ENCODE assay signal across 15 mouse cellular contexts in the genomic region with DNA sequence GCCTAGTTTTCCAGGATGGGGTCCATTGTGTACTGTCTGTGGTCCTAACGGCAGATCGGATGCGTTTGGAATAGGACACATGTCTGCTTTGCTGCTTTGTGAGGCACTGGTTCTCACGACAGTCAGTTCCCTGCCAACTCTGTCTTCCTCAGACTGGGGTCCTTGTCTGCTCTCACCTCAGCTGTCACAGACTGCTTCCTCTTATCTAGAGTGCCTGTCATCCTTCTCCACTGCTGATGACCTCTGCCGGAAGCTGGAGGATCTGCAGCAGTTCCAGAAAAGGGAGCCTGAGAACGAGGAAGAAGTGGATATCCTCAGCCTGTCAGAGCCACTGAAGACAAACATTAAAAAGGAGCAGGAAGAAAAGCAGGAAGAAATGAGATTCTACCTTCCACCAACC. TPM values are rescaled to one million over a fixed set of nuclear protein-coding genes. Genes with fewer than 3 reads are reported as not detected.
DNase-seq lines count a peak whose midpoint lies in the region; ATAC-seq and TF ChIP-seq lines count a peak whose summit lies in the region.
"Had no signal": no experiment of that assay in that cellular context is flagged by ENCODE, and none has a peak within 500 bp of the region (broad histone marks: within the 10 kb centered on the region; RNA-seq: fewer than 3 reads in every experiment).

No protein-coding gene starts in this region.

- no peak for TF ChIP-seq CTCF in kidney, adult 2 months (conservative IDR thresholded peaks at IDR 0.05; ENCODE audit: insufficient read depth, insufficient read length, low read depth, low read length)

- H3K27me3 ChIP-seq in hindbrain, embryonic 16.5 days (replicated peaks; ENCODE audit: control insufficient read depth, insufficient read depth, low read length), result no peaks in the 10 kb centered on the region
- H3K27me3 ChIP-seq in hindbrain, embryonic 11.5 days (ENCODE audit: control insufficient read depth, insufficient read depth, low read length), result no peaks in the 10 kb centered on the region
- no peaks in the 10 kb centered on the region for H3K27me3 ChIP-seq in heart, embryonic 13.5 days (replicated peaks)
- no peaks in the 10 kb centered on the region for H3K27me3 ChIP-seq in kidney, adult 2 months (replicated peaks; ENCODE audit: control insufficient read depth, insufficient read depth, low read length)
- H3K27me3 ChIP-seq: liver, embryonic 13.5 days; Patski had no signal

- DNase-seq in hindbrain, embryonic 11.5 days (ENCODE audit: low spot score), result no peak
- DNase-seq in thymus, postnatal 4 days, result peak; percentile 4
- no peak for DNase-seq in thymus, postnatal 10 days (ENCODE audit: low spot score in 2 of 2)
- no peak for DNase-seq in right cerebral cortex, postnatal 10 days (ENCODE audit: low spot score in 2 of 2)
- DNase-seq in gastrocnemius, postnatal 4 days (ENCODE audit: low spot score in 2 of 2), result no peak
- DNase-seq in kidney, adult 2 months, result no peak
- DNase-seq: adrenal gland, postnatal 25 days; kidney, adult 8-10 months; liver, embryonic 13.5 days; thymus, postnatal 36 days had no signal

- H3K9me3 ChIP-seq in hindbrain, embryonic 16.5 days (ENCODE audit: control insufficient read depth, low read length), result no peaks in the 10 kb centered on the region
- H3K9me3 ChIP-seq in hindbrain, embryonic 11.5 days (ENCODE audit: control insufficient read depth, low read length), result no peaks in the 10 kb centered on the region
- no peaks in the 10 kb centered on the region for H3K9me3 ChIP-seq in heart, embryonic 13.5 days
- H3K9me3 ChIP-seq: hindbrain, embryonic 10.5 days; liver, embryonic 13.5 days had no signal

- H3K36me3 ChIP-seq in hindbrain, embryonic 16.5 days (ENCODE audit: control insufficient read depth, insufficient read depth, low read length), result peaks cover 33% of the 10 kb centered on the region
- H3K36me3 ChIP-seq in hindbrain, embryonic 11.5 days (ENCODE audit: control insufficient read depth, insufficient read depth, low read length), result peaks cover 21% of the 10 kb centered on the region
- peaks cover 91% of the 10 kb centered on the region for H3K36me3 ChIP-seq in heart, embryonic 13.5 days
- peaks cover 4% of the 10 kb centered on the region for H3K36me3 ChIP-seq in kidney, adult 2 months (ENCODE audit: control insufficient read depth, insufficient read depth, low read length)

- TF ChIP-seq POLR2A in kidney, adult 2 months (IDR thresholded peaks at IDR 0.05; ENCODE audit: low read depth, low read length), result no peak

- H3K4me1 ChIP-seq in hindbrain, embryonic 16.5 days (ENCODE audit: control insufficient read depth, insufficient read depth, low read depth, low read length), result no peaks in the 10 kb centered on the region
- no peaks in the 10 kb centered on the region for H3K4me1 ChIP-seq in hindbrain, embryonic 11.5 days (replicated peaks; ENCODE audit: control insufficient read depth, insufficient read depth, low read length)
- H3K4me1 ChIP-seq in heart, embryonic 13.5 days, result peaks cover 16% of the 10 kb centered on the region
- no peaks in the 10 kb centered on the region for H3K4me1 ChIP-seq in kidney, adult 2 months (ENCODE audit: control insufficient read depth, insufficient read depth, low read length)
- H3K4me1 ChIP-seq: hindbrain, embryonic 10.5 days; liver, embryonic 13.5 days had no signal

- no peak overlapping the region for H3K4me2 ChIP-seq in hindbrain, embryonic 16.5 days (ENCODE audit: low read length)
- H3K4me2 ChIP-seq in hindbrain, embryonic 11.5 days (replicated peaks; ENCODE audit: low read depth, low read length), result no peak overlapping the region
- H3K4me2 ChIP-seq in heart, embryonic 13.5 days, result no peak overlapping the region
- H3K4me2 ChIP-seq: liver, embryonic 13.5 days had no signal

- H3K27ac ChIP-seq in hindbrain, embryonic 16.5 days (ENCODE audit: low read depth, low read length), result no peak overlapping the region
- H3K27ac ChIP-seq in hindbrain, embryonic 11.5 days (ENCODE audit: low read depth, low read length), result no peak overlapping the region
- H3K27ac ChIP-seq in heart, embryonic 13.5 days (replicated peaks), result peak overlapping the region; percentile 47
- no peak overlapping the region for H3K27ac ChIP-seq in kidney, adult 2 months (ENCODE audit: insufficient read depth, low read depth, low read length)
- H3K27ac ChIP-seq: hindbrain, embryonic 10.5 days; liver, embryonic 13.5 days had no signal

- WGBS in hindbrain, embryonic 16.5 days, result 87% methylated on average over 6 of the region's 6 CpGs
- 89% methylated on average over 6 of the region's 6 CpGs for WGBS in hindbrain, embryonic 11.5 days
- WGBS in heart, embryonic 13.5 days, result 28% methylated on average over 6 of the region's 6 CpGs
- WGBS in kidney, adult 2 months, result 73% methylated on average over 6 of the region's 6 CpGs

- ATAC-seq in hindbrain, embryonic 16.5 days, result 0 out of 2 replicates have a peak, but pooled peaks have one; percentile 50
- no peak for ATAC-seq in hindbrain, embryonic 11.5 days (ENCODE audit: low FRiP score)
- peak; percentile 46 for ATAC-seq in heart, embryonic 13.5 days (ENCODE audit: extremely low read depth, insufficient number of reproducible peaks, low FRiP score, low TSS enrichment)
- ATAC-seq: Patski had no signal

- H3K9ac ChIP-seq in hindbrain, embryonic 16.5 days (ENCODE audit: low read depth, low read length), result no peak overlapping the region
- no peak overlapping the region for H3K9ac ChIP-seq in hindbrain, embryonic 11.5 days (ENCODE audit: low read depth, low read length)
- 0 out of 2 replicates have a peak overlapping the region, but pooled peaks have one; percentile 24 for H3K9ac ChIP-seq in heart, embryonic 13.5 days
- H3K9ac ChIP-seq: liver, embryonic 13.5 days had no signal

- H3K4me3 ChIP-seq in hindbrain, embryonic 16.5 days (ENCODE audit: low read length), result no peak overlapping the region
- no peak overlapping the region for H3K4me3 ChIP-seq in hindbrain, embryonic 11.5 days (ENCODE audit: low read depth, low read length)
- no peak overlapping the region for H3K4me3 ChIP-seq in heart, embryonic 13.5 days
- H3K4me3 ChIP-seq in kidney, adult 2 months (ENCODE audit: insufficient read depth, low read depth, low read length), result no peak overlapping the region
- H3K4me3 ChIP-seq: hindbrain, embryonic 10.5 days; liver, embryonic 13.5 days had no signal

RNA-seq across cellular contexts. Expression of gene Map6d1, which starts 13.7 kb away (rescaled TPM):
- polyA plus RNA-seq in hindbrain, embryonic 16.5 days (2015; fragmentation: Nextera tagmentation; extraction: Ambion mirVana), result 7.0 and 7.4 TPM in 2 replicates
- polyA plus RNA-seq in hindbrain, embryonic 11.5 days (2014; fragmentation: Nextera tagmentation; extraction: Ambion mirVana), result 1.7 and 1.8 TPM in 2 replicates
- 0.95 and 1.3 TPM in 2 replicates for polyA plus RNA-seq in heart, embryonic 13.5 days (2015; fragmentation: Nextera tagmentation; extraction: Ambion mirVana)
- total RNA-seq in gastrocnemius, postnatal 4 days (2021), result 1 to 10 TPM; 1.7 to 1.9 TPM
- 0.07 and 0.11 TPM in 2 replicates for polyA plus RNA-seq in kidney, adult 2 months (2012; rRNA removed)
- total RNA-seq: megakaryocyte-erythroid progenitor cell, adult 5-6 weeks had no signal
